Mouse (Mus musculus): ENCODE measurements around the gene Gm7544.
"Not testable (repeated sequence)": the region's sequence is repeated elsewhere in the genome, so short reads cannot be mapped to it uniquely, and the experiment has no call there.

The Gm7544 gene

DNA sequence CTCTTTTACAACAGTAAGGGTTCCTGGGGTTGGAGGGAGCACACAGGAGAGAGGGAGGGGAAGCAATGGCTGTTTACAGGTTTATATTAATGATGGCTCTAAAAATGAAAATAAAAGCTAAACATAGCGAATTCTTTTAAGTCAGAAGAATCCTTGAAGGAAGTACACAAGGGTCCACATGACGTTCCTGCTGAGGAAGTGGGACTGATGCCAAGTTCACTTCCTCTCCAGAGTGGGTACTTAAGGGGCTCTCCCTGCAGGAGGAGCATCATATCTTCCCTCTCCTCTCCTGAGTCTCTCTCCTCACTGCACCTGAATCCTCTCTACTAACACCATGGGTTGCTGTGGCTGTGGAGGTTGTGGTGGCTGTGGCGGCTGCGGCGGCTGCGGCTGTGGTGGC lies 31.2 kb downstream of the Gm7544 start, which contains the start of gene A030014E15Rik:
Gene A030014E15Rik, plus strand, starts transcription at position 268 of the 400 bp plus-strand sequence.
- DNase-seq (ENCODE audit: low spot score in 2 of 2): no peak

DNA sequence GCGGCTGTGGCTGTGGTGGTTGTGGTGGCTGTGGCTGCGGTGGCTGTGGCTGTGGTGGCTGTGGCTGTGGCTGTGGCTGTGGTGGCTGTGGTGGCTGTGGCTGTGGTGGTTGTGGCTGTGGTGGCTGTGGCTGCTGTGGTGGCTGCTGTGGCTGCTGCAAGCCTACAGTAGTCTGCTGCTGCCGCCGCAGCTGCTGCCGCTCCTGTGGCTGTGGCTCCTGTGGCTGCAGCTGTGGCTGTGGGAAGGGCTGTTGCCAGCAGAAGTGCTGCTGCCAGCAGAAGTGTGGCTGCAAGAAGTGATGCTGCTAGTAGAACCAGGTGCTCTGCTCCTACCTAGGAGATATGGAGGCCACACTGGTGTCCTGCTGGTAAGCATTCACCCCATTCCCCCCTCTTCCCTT lies 42.4 kb downstream of the Gm7544 start:
- DNase-seq (ENCODE audit: low spot score in 2 of 2): not testable (repeated sequence)

DNA sequence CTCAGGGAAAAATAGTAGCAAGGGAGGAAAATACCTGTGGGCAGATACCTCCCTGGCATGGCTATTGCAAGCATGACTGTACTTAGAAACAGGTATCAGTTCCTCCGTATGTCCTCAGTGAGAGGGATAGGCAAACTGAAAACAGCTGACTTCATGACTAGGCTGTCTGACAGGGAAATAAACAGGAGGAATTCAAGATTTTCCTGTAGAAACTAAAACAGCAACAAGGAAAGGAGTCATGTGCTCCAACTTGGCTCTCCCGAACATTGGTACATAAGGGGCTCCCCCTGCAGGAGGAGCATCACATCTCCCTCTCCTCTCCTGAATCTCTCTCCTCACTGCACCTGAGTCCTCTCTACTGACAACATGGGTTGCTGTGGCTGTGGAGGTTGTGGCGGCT lies 42.8 kb downstream of the Gm7544 start, which contains the start of gene A030005L19Rik:
Gene A030005L19Rik, plus strand, starts transcription at position 301 of the 400 bp plus-strand sequence.
- no peak for DNase-seq (ENCODE audit: low spot score in 2 of 2)

DNA sequence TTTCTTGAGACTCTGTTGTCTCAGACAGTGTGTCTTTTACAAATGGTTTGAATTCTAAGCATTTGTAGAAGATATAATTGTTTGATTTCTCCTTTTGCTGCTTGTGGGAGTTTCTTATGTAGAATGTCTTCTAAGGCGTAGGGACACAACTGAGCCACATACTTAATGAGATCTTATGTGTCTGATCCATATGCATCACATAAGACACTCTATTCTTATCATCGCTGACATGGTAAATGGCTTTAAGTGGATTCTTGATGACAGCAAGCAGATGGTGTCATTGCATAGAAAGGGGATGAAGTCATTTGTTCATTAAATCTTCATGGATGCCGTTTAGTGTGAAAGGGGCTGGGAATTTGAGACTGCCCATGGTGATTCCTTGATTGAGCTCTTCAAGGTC lies 49.9 kb downstream of the Gm7544 start:
- no peak for DNase-seq (ENCODE audit: low spot score in 2 of 2)

Measured in spleen, postnatal 36 days (tissue).